Mouse (Mus musculus): ENCODE measurements around the gene Amn1. TPM values are rescaled to one million over a fixed set of nuclear protein-coding genes. Genes with fewer than 3 reads are reported as not detected.

Gene Amn1
- polyA plus RNA-seq (2014; fragmentation: Illumina TruSeq; extraction: RNeasy Lipid Tissue Mini Kit (QIAGEN cat#74804); ENCODE audit: low read depth, low replicate concordance) = 43.4 TPM

GRCm38 (mm10) chr6:149188041-149188924, at the start of gene Amn1:
Gene Amn1, minus strand, starts transcription at chr6:149188712.

DNA sequence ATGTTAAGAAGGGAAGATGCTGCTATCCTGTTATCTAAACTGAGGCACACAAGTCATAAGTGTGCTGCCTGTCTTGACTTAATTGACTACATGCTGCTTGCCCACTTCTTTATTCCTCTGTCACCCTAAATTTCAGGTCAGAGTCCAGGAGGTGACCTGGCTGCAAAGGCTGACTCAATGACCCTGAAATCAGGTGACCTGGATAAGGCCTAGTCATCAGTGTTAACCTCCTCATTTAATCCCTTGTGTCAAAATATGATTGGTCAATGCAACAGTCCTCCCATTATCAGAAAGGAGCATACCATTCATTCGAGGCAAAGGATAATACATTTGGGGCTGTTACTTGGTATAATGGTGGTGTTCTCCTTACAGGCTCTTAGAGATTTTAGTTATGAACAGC, 49.0 kb downstream of the Amn1 start, which contains the start of gene Etfbkmt:
TSS of gene Etfbkmt (plus strand) at position 379 of the 400 bp plus-strand sequence.

GRCm38 (mm10) chr6:149129870-149130269, 58.6 kb downstream of the Amn1 start, which contains the start of gene Gm10203:
Gene Gm10203, plus strand, starts transcription at chr6:149130170.

Other genes starting within 250 kb of the Amn1 start
- 50.1 TPM for gene Sinhcaf, start 242.2 kb downstream of the Amn1 start, polyA plus RNA-seq (2014; fragmentation: Illumina TruSeq; extraction: RNeasy Lipid Tissue Mini Kit (QIAGEN cat#74804); ENCODE audit: low read depth, low replicate concordance)
- gene Dennd5b, start 87.0 kb downstream of the Amn1 start, polyA plus RNA-seq (2014; fragmentation: Illumina TruSeq; extraction: RNeasy Lipid Tissue Mini Kit (QIAGEN cat#74804); ENCODE audit: low read depth, low replicate concordance) = 17.6 TPM
- gene Gm10203, start 58.5 kb downstream of the Amn1 start, polyA plus RNA-seq (2014; fragmentation: Illumina TruSeq; extraction: RNeasy Lipid Tissue Mini Kit (QIAGEN cat#74804); ENCODE audit: low read depth, low replicate concordance) = not detected
- 34.2 TPM for gene Etfbkmt, start 48.9 kb downstream of the Amn1 start, polyA plus RNA-seq (2014; fragmentation: Illumina TruSeq; extraction: RNeasy Lipid Tissue Mini Kit (QIAGEN cat#74804); ENCODE audit: low read depth, low replicate concordance)
- gene Resf1, start 120.7 kb upstream of the Amn1 start, polyA plus RNA-seq (2014; fragmentation: Illumina TruSeq; extraction: RNeasy Lipid Tissue Mini Kit (QIAGEN cat#74804); ENCODE audit: low read depth, low replicate concordance) = 71.1 TPM
- gene Bicd1, start 220.2 kb upstream of the Amn1 start, polyA plus RNA-seq (2014; fragmentation: Illumina TruSeq; extraction: RNeasy Lipid Tissue Mini Kit (QIAGEN cat#74804); ENCODE audit: low read depth, low replicate concordance) = 7.8 TPM

Data from adrenal gland, adult 10 weeks (tissue).